Mouse (Mus musculus) heart, adult 18-20 months (tissue): ENCODE data around the gene Gm20916. TPM values are rescaled to one million over a fixed set of nuclear protein-coding genes. Genes with fewer than 3 reads are reported as not detected.
"Not testable (repeated sequence)": the region's sequence is repeated elsewhere in the genome, so short reads cannot be mapped to it uniquely, and the experiment has no call there.

Experiments used
- DNase-seq, 2 experiments: peaks; one replicate each; pipeline ENCODE4 v3.0.0; 2021 to 2022; ENCODE audit warnings: mixed read lengths in 1 of 2
- long read RNA-seq, 2 experiments: library from polyadenylated mRNA; stranded (forward); transcript quantifications; one replicate each; pipeline ENCODE4 v2.0.0; 2021
- total RNA-seq, 2 experiments: library from RNA; stranded (reverse); gene quantifications; 2 replicates each; pipeline ENCODE4 v1.2.3; 2021

The Gm20916 gene
- total RNA-seq, result not detected
- long read RNA-seq, experiment 1, result 0 reads
- long read RNA-seq, experiment 2, result 0 reads

GRCm38 (mm10) chrY:79319265-79319664 lies at the start of gene Gm20916:
Gene Gm20916, plus strand, starts transcription at chrY:79319565.
- DNase-seq, result not testable (repeated sequence)

Other genes with a start within 250 kb of the Gm20916 start
- gene Gm20917, start 168.4 kb upstream of the Gm20916 start, total RNA-seq, result not detected